Mouse (Mus musculus) MEL (cell line): Measurements from ENCODE around the gene Trat1. TPM values are rescaled to one million over a fixed set of nuclear protein-coding genes. Genes with fewer than 3 reads are reported as not detected.

ENCODE experiments used
- DNase-seq: peaks from one replicate; pipeline ENCODE4 v3.0.0; 2011; ENCODE audit warnings: low read depth, low spot score
- H3K27ac ChIP-seq: 2 replicates; pipeline ENCODE4 v1.5.1; 2012; ENCODE audit warnings: low read depth, mild to moderate bottlenecking, control low read depth, low read length, moderate library complexity; ENCODE audit not compliant: control insufficient read depth
- H3K27me3 ChIP-seq, 2 experiments: fragments of 150-350 bp in 1 of 2; sonication (generic) in 1 of 2; 2 replicates each; pipeline ENCODE4 v1.6.1; 2012; ENCODE audit warnings: low read length in 2 of 2, mild to moderate bottlenecking in 2 of 2, improper control_type of control experiment in 1 of 2, moderate library complexity in 1 of 2; ENCODE audit not compliant: insufficient read depth in 2 of 2, control insufficient read depth in 1 of 2
- H3K36me3 ChIP-seq, 2 experiments: 2 replicates each; pipeline ENCODE4 v1.6.1; 2012 to 2014; ENCODE audit warnings: low read length in 2 of 2, improper control_type of control experiment in 1 of 2, inconsistent platforms in 1 of 2, mild to moderate bottlenecking in 1 of 2; ENCODE audit not compliant: insufficient read depth in 2 of 2, control insufficient read depth in 1 of 2
- H3K4me1 ChIP-seq, 2 experiments: fragments of 150-350 bp in 1 of 2; sonication (generic) in 1 of 2; 2 replicates each; pipeline ENCODE4 v1.6.1; 2012; ENCODE audit warnings: low read length in 2 of 2, improper control_type of control experiment in 1 of 2, mild to moderate bottlenecking in 1 of 2; ENCODE audit not compliant: insufficient read depth in 2 of 2, control insufficient read depth in 1 of 2
- H3K4me3 ChIP-seq, 2 experiments: fragments of 150-350 bp in 1 of 2; sonication (generic) in 1 of 2; 2 replicates each; pipeline ENCODE4 v1.5.1; 2012; ENCODE audit warnings: low read depth in 2 of 2, low read length in 2 of 2, mild to moderate bottlenecking in 2 of 2, moderate library complexity in 2 of 2, control low read depth in 1 of 2, improper control_type of control experiment in 1 of 2; ENCODE audit not compliant: control insufficient read depth in 1 of 2, insufficient read depth in 1 of 2
- H3K79me2 ChIP-seq: 2 replicates; pipeline ENCODE4 v1.6.1; 2012; ENCODE audit warnings: mild to moderate bottlenecking, low read length, moderate library complexity; ENCODE audit not compliant: control insufficient read depth, poor library complexity, insufficient read depth
- H3K9ac ChIP-seq: 2 replicates; pipeline ENCODE4 v1.6.1; 2012; ENCODE audit warnings: low read depth, mild to moderate bottlenecking, control low read depth, low read length, moderate library complexity; ENCODE audit not compliant: control insufficient read depth, poor library complexity, severe bottlenecking
- H3K9me3 ChIP-seq: fragments of 150-350 bp; sonication (generic); replicated peaks from 2 replicates; pipeline ENCODE4 v1.6.1; 2012; ENCODE audit warnings: mild to moderate bottlenecking, low read length, improper control_type of control experiment, moderate library complexity; ENCODE audit not compliant: insufficient read depth
- CHD1 ChIP-seq: IDR thresholded peaks from 2 replicates; pipeline ENCODE4 v1.6.1; 2012; ENCODE audit warnings: low read depth, mild to moderate bottlenecking, inconsistent platforms, low read length, improper control_type of control experiment
- CTCF ChIP-seq, 3 experiments: IDR thresholded peaks in 2 of 3; conservative IDR thresholded peaks in 1 of 3; 2 replicates each; pipeline ENCODE4 v1.5.1; 2011 to 2012; ENCODE audit warnings: low read length in 3 of 3, low read depth in 2 of 3, mild to moderate bottlenecking in 2 of 3, improper control_type of control experiment in 1 of 3, inconsistent platforms in 1 of 3, mixed read lengths in 1 of 3, moderate library complexity in 1 of 3; ENCODE audit not compliant: control insufficient read depth in 1 of 3, insufficient read depth in 1 of 3, poor library complexity in 1 of 3, severe bottlenecking in 1 of 3
- E2F4 ChIP-seq: IDR thresholded peaks from 2 replicates; pipeline ENCODE4 v1.6.1; 2011; ENCODE audit warnings: low read depth, low read length, improper control_type of control experiment, borderline replicate concordance
- GABPA ChIP-seq: IDR thresholded peaks from 2 replicates; pipeline ENCODE4 v1.6.1; 2012; ENCODE audit warnings: low read depth, mild to moderate bottlenecking, inconsistent platforms, low read length, improper control_type of control experiment, moderate library complexity
- GATA1 ChIP-seq: IDR thresholded peaks from 2 replicates; pipeline ENCODE4 v1.6.1; 2011; ENCODE audit warnings: low read depth, low read length, improper control_type of control experiment
- HCFC1 ChIP-seq: IDR thresholded peaks from 2 replicates; pipeline ENCODE4 v1.6.1; 2012; ENCODE audit warnings: low read depth, mild to moderate bottlenecking, inconsistent platforms, low read length, improper control_type of control experiment, moderate library complexity
- KAT2A ChIP-seq: conservative IDR thresholded peaks from 2 replicates; pipeline ENCODE4 v1.6.1; 2012; ENCODE audit warnings: low read depth, low read length, improper control_type of control experiment, inconsistent platforms
- MAZ ChIP-seq: IDR thresholded peaks from 2 replicates; pipeline ENCODE4 v1.6.1; 2012; ENCODE audit warnings: low read depth, mild to moderate bottlenecking, inconsistent platforms, low read length, improper control_type of control experiment
- MYC ChIP-seq: IDR thresholded peaks from 2 replicates; pipeline ENCODE4 v1.6.1; 2011; ENCODE audit warnings: low read depth, mild to moderate bottlenecking, low read length, improper control_type of control experiment, moderate library complexity
- POLR2A ChIP-seq, 2 experiments: IDR thresholded peaks; 2 replicates each; pipeline ENCODE4 v1.6.1; 2011 to 2012; ENCODE audit warnings: low read length in 2 of 2, mild to moderate bottlenecking in 2 of 2, control low read depth in 1 of 2, improper control_type of control experiment in 1 of 2, low read depth in 1 of 2, moderate library complexity in 1 of 2; ENCODE audit not compliant: control insufficient read depth in 1 of 2, insufficient read depth in 1 of 2, poor library complexity in 1 of 2
- TAL1 ChIP-seq: IDR thresholded peaks from 2 replicates; pipeline ENCODE4 v1.6.1; 2012; ENCODE audit warnings: mild to moderate bottlenecking, inconsistent platforms, low read length, moderate library complexity, mixed read lengths
- TCF12 ChIP-seq: IDR thresholded peaks from 2 replicates; pipeline ENCODE4 v1.6.1; 2014; ENCODE audit warnings: low read depth, mild to moderate bottlenecking, inconsistent platforms, low read length, improper control_type of control experiment, moderate library complexity
- polyA plus RNA-seq, 2 experiments: library from polyadenylated mRNA; stranded (reverse) in 1 of 2; unstranded in 1 of 2; fragments of >175 nt in 1 of 2; fragments of >200 nt in 1 of 2; gene quantifications; 2 replicates each; pipeline versions ENCODE4 v1.2.1 to v1.2.4; 2012; ENCODE audit warnings: low replicate concordance in 2 of 2, low read depth in 1 of 2; ENCODE audit not compliant: insufficient read length in 2 of 2, insufficient read depth in 1 of 2, missing spikeins in 1 of 2
- total RNA-seq: library from RNA; depleted of rRNA; stranded (reverse); fragments of 300-350 nt; gene quantifications from 2 replicates; pipeline ENCODE4 v1.2.3, GENCODE M21; 2012; rRNA removed

Trat1 gene
- total and polyA plus RNA-seq, 3 experiments = not detected

GRCm38 (mm10) chr16:48716343-48716742 is 55.5 kb downstream of the Trat1 start:
- H3K9me3 ChIP-seq = no peaks in the 10 kb centered on the region
- no peak overlapping the region for H3K4me3 ChIP-seq
- no peak for DNase-seq
- TF ChIP-seq CTCF (IDR thresholded peaks at IDR 0.05 in 2 of 3, conservative IDR thresholded peaks at IDR 0.05 in 1 of 3; ENCODE audit: control insufficient read depth in 1 of 3, insufficient read depth in 1 of 3, low read depth in 2 of 3, low read length in 3 of 3, poor library complexity in 1 of 3, severe bottlenecking in 1 of 3) (no peak), POLR2A (IDR thresholded peaks at IDR 0.05; ENCODE audit: control insufficient read depth in 1 of 2, insufficient read depth in 1 of 2, low read depth in 1 of 2, low read length in 2 of 2, poor library complexity in 1 of 2) (no peak), E2F4 (no peak), HCFC1 (no peak), KAT2A (no peak), TAL1 (no peak), CHD1 (no peak), MYC (no peak), TCF12 (no peak), GABPA (no peak)
- no peaks in the 10 kb centered on the region for H3K27me3 ChIP-seq
- H3K4me1 ChIP-seq = no peaks in the 10 kb centered on the region
- H3K27ac ChIP-seq = no peak overlapping the region
- no peak overlapping the region for H3K9ac ChIP-seq
- no peaks in the 10 kb centered on the region for H3K36me3 ChIP-seq
- no peaks in the 10 kb centered on the region for H3K79me2 ChIP-seq

DNA sequence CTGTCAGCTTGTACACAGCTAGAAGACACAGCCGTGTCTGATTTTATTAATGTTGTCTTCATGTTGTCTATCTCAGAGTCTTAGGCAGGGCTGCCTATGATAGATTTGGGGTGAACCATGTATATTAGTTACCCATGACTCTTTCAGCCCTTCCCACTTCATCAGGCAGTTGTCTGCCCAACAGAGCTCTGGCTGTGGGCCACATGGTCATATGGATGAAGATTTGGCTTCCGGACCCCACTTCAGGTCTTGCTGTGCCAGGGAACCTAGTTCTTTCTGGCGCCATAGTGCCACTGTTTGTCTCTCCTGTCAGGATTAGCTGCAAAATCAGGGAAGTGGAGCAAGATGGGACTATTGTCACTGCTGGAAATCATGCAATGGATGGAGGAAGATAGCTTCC is 69.9 kb downstream of the Trat1 start:
- Histone ChIP-seq H3K27ac (no peak overlapping the region), H3K79me2 (no peaks in the 10 kb centered on the region), H3K4me3 (no peak overlapping the region), H3K36me3 (no peaks in the 10 kb centered on the region), H3K27me3 (no peaks in the 10 kb centered on the region), H3K9ac (no peak overlapping the region), H3K9me3 (no peaks in the 10 kb centered on the region), H3K4me1 (no peaks in the 10 kb centered on the region)
- DNase-seq = no peak
- TF ChIP-seq MAZ = no peak
- TF ChIP-seq GATA1 = no peak

Other genes with a start within 250 kb of the Trat1 start
- not detected in 2 replicates for gene Retnlb, start 44.8 kb upstream of the Trat1 start, total RNA-seq
- not detected for gene Retnlb, start 44.8 kb upstream of the Trat1 start, polyA plus RNA-seq
- not detected in 2 replicates for gene Retnla, start 70.5 kb upstream of the Trat1 start, total RNA-seq
- gene Retnla, start 70.5 kb upstream of the Trat1 start, polyA plus RNA-seq = not detected
- not detected in 2 replicates for gene Retnlg, start 100.6 kb upstream of the Trat1 start, total RNA-seq
- gene Retnlg, start 100.6 kb upstream of the Trat1 start, polyA plus RNA-seq = not detected
- 22.4 and 28.1 TPM in 2 replicates for gene Dzip3, start 222.1 kb upstream of the Trat1 start, total RNA-seq
- 10 to 100 TPM in 1 of 2 experiments, not detected in 1; 22.8 TPM for gene Dzip3, start 222.1 kb upstream of the Trat1 start, polyA plus RNA-seq
- gene Cip2a, start 222.2 kb upstream of the Trat1 start, total RNA-seq = 22.4 and 24.6 TPM in 2 replicates
- gene Cip2a, start 222.2 kb upstream of the Trat1 start, polyA plus RNA-seq = 10 to 100 TPM in 1 of 2 experiments, not detected in 1; 52.6 TPM